Mouse (Mus musculus) MEL (cell line): ENCODE results near the gene Alg2. TPM values are rescaled to one million over a fixed set of nuclear protein-coding genes. Genes with fewer than 3 reads are reported as not detected.

ENCODE experiments used
- DNase-seq: peaks from one replicate; pipeline ENCODE4 v3.0.0; 2011; ENCODE audit warnings: low read depth, low spot score
- H3K27ac ChIP-seq: 2 replicates; pipeline ENCODE4 v1.5.1; 2012; ENCODE audit warnings: low read depth, mild to moderate bottlenecking, control low read depth, low read length, moderate library complexity; ENCODE audit not compliant: control insufficient read depth
- H3K27me3 ChIP-seq, 2 experiments: fragments of 150-350 bp in 1 of 2; sonication (generic) in 1 of 2; 2 replicates each; pipeline ENCODE4 v1.6.1; 2012; ENCODE audit warnings: low read length in 2 of 2, mild to moderate bottlenecking in 2 of 2, improper control_type of control experiment in 1 of 2, moderate library complexity in 1 of 2; ENCODE audit not compliant: insufficient read depth in 2 of 2, control insufficient read depth in 1 of 2
- H3K36me3 ChIP-seq, 2 experiments: 2 replicates each; pipeline ENCODE4 v1.6.1; 2012 to 2014; ENCODE audit warnings: low read length in 2 of 2, improper control_type of control experiment in 1 of 2, inconsistent platforms in 1 of 2, mild to moderate bottlenecking in 1 of 2; ENCODE audit not compliant: insufficient read depth in 2 of 2, control insufficient read depth in 1 of 2
- H3K4me1 ChIP-seq, 2 experiments: fragments of 150-350 bp in 1 of 2; sonication (generic) in 1 of 2; 2 replicates each; pipeline ENCODE4 v1.6.1; 2012; ENCODE audit warnings: low read length in 2 of 2, improper control_type of control experiment in 1 of 2, mild to moderate bottlenecking in 1 of 2; ENCODE audit not compliant: insufficient read depth in 2 of 2, control insufficient read depth in 1 of 2
- H3K4me3 ChIP-seq, 2 experiments: fragments of 150-350 bp in 1 of 2; sonication (generic) in 1 of 2; 2 replicates each; pipeline ENCODE4 v1.5.1; 2012; ENCODE audit warnings: low read depth in 2 of 2, low read length in 2 of 2, mild to moderate bottlenecking in 2 of 2, moderate library complexity in 2 of 2, control low read depth in 1 of 2, improper control_type of control experiment in 1 of 2; ENCODE audit not compliant: control insufficient read depth in 1 of 2, insufficient read depth in 1 of 2
- H3K79me2 ChIP-seq: 2 replicates; pipeline ENCODE4 v1.6.1; 2012; ENCODE audit warnings: mild to moderate bottlenecking, low read length, moderate library complexity; ENCODE audit not compliant: control insufficient read depth, poor library complexity, insufficient read depth
- H3K9ac ChIP-seq: 2 replicates; pipeline ENCODE4 v1.6.1; 2012; ENCODE audit warnings: low read depth, mild to moderate bottlenecking, control low read depth, low read length, moderate library complexity; ENCODE audit not compliant: control insufficient read depth, poor library complexity, severe bottlenecking
- H3K9me3 ChIP-seq: fragments of 150-350 bp; sonication (generic); replicated peaks from 2 replicates; pipeline ENCODE4 v1.6.1; 2012; ENCODE audit warnings: mild to moderate bottlenecking, low read length, improper control_type of control experiment, moderate library complexity; ENCODE audit not compliant: insufficient read depth
- BHLHE40 ChIP-seq: IDR thresholded peaks from 2 replicates; pipeline ENCODE4 v1.6.1; 2012; ENCODE audit warnings: low read depth, mild to moderate bottlenecking, inconsistent platforms, low read length, improper control_type of control experiment, borderline replicate concordance
- CTCF ChIP-seq, 3 experiments: IDR thresholded peaks in 2 of 3; conservative IDR thresholded peaks in 1 of 3; 2 replicates each; pipeline ENCODE4 v1.5.1; 2011 to 2012; ENCODE audit warnings: low read length in 3 of 3, low read depth in 2 of 3, mild to moderate bottlenecking in 2 of 3, improper control_type of control experiment in 1 of 3, inconsistent platforms in 1 of 3, mixed read lengths in 1 of 3, moderate library complexity in 1 of 3; ENCODE audit not compliant: control insufficient read depth in 1 of 3, insufficient read depth in 1 of 3, poor library complexity in 1 of 3, severe bottlenecking in 1 of 3
- E2F4 ChIP-seq: IDR thresholded peaks from 2 replicates; pipeline ENCODE4 v1.6.1; 2011; ENCODE audit warnings: low read depth, low read length, improper control_type of control experiment, borderline replicate concordance
- ELF1 ChIP-seq: IDR thresholded peaks from 2 replicates; pipeline ENCODE4 v1.6.1; 2014; ENCODE audit warnings: low read depth, mild to moderate bottlenecking, inconsistent platforms, low read length, improper control_type of control experiment, moderate library complexity
- ETS1 ChIP-seq: IDR thresholded peaks from 2 replicates; pipeline ENCODE4 v1.6.1; 2012; ENCODE audit warnings: low read depth, mild to moderate bottlenecking, inconsistent platforms, low read length, improper control_type of control experiment, moderate library complexity
- GABPA ChIP-seq: IDR thresholded peaks from 2 replicates; pipeline ENCODE4 v1.6.1; 2012; ENCODE audit warnings: low read depth, mild to moderate bottlenecking, inconsistent platforms, low read length, improper control_type of control experiment, moderate library complexity
- HCFC1 ChIP-seq: IDR thresholded peaks from 2 replicates; pipeline ENCODE4 v1.6.1; 2012; ENCODE audit warnings: low read depth, mild to moderate bottlenecking, inconsistent platforms, low read length, improper control_type of control experiment, moderate library complexity
- KAT2A ChIP-seq: conservative IDR thresholded peaks from 2 replicates; pipeline ENCODE4 v1.6.1; 2012; ENCODE audit warnings: low read depth, low read length, improper control_type of control experiment, inconsistent platforms
- MAX ChIP-seq: IDR thresholded peaks from 2 replicates; pipeline ENCODE4 v1.6.1; 2011; ENCODE audit warnings: low read length, improper control_type of control experiment
- MAZ ChIP-seq: IDR thresholded peaks from 2 replicates; pipeline ENCODE4 v1.6.1; 2012; ENCODE audit warnings: low read depth, mild to moderate bottlenecking, inconsistent platforms, low read length, improper control_type of control experiment
- MXI1 ChIP-seq: IDR thresholded peaks from 2 replicates; pipeline ENCODE4 v1.6.1; 2011; ENCODE audit warnings: mild to moderate bottlenecking, low read depth, low read length, improper control_type of control experiment
- MYB ChIP-seq: IDR thresholded peaks from 2 replicates; pipeline ENCODE4 v1.6.1; 2011; ENCODE audit warnings: mild to moderate bottlenecking, low read depth, low read length, improper control_type of control experiment
- NELFE ChIP-seq: IDR thresholded peaks from 2 replicates; pipeline ENCODE4 v1.6.1; 2011; ENCODE audit warnings: low read depth, low read length, improper control_type of control experiment
- NRF1 ChIP-seq: IDR thresholded peaks from 2 replicates; pipeline ENCODE4 v1.6.1; 2014; ENCODE audit warnings: low read depth, mild to moderate bottlenecking, inconsistent platforms, low read length, improper control_type of control experiment, moderate library complexity; ENCODE audit not compliant: poor library complexity, insufficient read depth, severe bottlenecking
- POLR2A ChIP-seq, 2 experiments: IDR thresholded peaks; 2 replicates each; pipeline ENCODE4 v1.6.1; 2011 to 2012; ENCODE audit warnings: low read length in 2 of 2, mild to moderate bottlenecking in 2 of 2, control low read depth in 1 of 2, improper control_type of control experiment in 1 of 2, low read depth in 1 of 2, moderate library complexity in 1 of 2; ENCODE audit not compliant: control insufficient read depth in 1 of 2, insufficient read depth in 1 of 2, poor library complexity in 1 of 2
- POLR2AphosphoS5 ChIP-seq: IDR thresholded peaks from 2 replicates; pipeline ENCODE4 v1.6.1; 2012; ENCODE audit warnings: low read depth, borderline replicate concordance, mild to moderate bottlenecking, inconsistent platforms, low read length, moderate library complexity, mixed read lengths
- RAD21 ChIP-seq: IDR thresholded peaks from 2 replicates; pipeline ENCODE4 v1.6.1; 2011; ENCODE audit warnings: mild to moderate bottlenecking, low read depth, low read length, improper control_type of control experiment
- RCOR1 ChIP-seq: IDR thresholded peaks from 2 replicates; pipeline ENCODE4 v1.6.1; 2012; ENCODE audit warnings: low read depth, mild to moderate bottlenecking, inconsistent platforms, low read length, improper control_type of control experiment
- SIN3A ChIP-seq: IDR thresholded peaks from 2 replicates; pipeline ENCODE4 v1.6.1; 2012; ENCODE audit warnings: low read length, improper control_type of control experiment, inconsistent platforms
- SMC3 ChIP-seq: IDR thresholded peaks from 2 replicates; pipeline ENCODE4 v1.6.1; 2011; ENCODE audit warnings: low read depth, low read length, improper control_type of control experiment
- TAL1 ChIP-seq: IDR thresholded peaks from 2 replicates; pipeline ENCODE4 v1.6.1; 2012; ENCODE audit warnings: mild to moderate bottlenecking, inconsistent platforms, low read length, moderate library complexity, mixed read lengths
- TBP ChIP-seq: IDR thresholded peaks from 2 replicates; pipeline ENCODE4 v1.8.0; 2011; ENCODE audit warnings: low read depth, low read length, improper control_type of control experiment
- TCF12 ChIP-seq: IDR thresholded peaks from 2 replicates; pipeline ENCODE4 v1.6.1; 2014; ENCODE audit warnings: low read depth, mild to moderate bottlenecking, inconsistent platforms, low read length, improper control_type of control experiment, moderate library complexity
- USF1 ChIP-seq: IDR thresholded peaks from 2 replicates; pipeline ENCODE4 v1.6.1; 2014; ENCODE audit warnings: low read depth, mild to moderate bottlenecking, inconsistent platforms, low read length, improper control_type of control experiment, moderate library complexity
- USF2 ChIP-seq, 2 experiments: IDR thresholded peaks; 2 replicates each; pipeline ENCODE4 v1.6.1; 2011 to 2012; ENCODE audit warnings: improper control_type of control experiment in 2 of 2, low read length in 2 of 2, borderline replicate concordance in 1 of 2, inconsistent platforms in 1 of 2, low read depth in 1 of 2, mild to moderate bottlenecking in 1 of 2; ENCODE audit not compliant: insufficient read depth in 1 of 2
- ZC3H11A ChIP-seq: IDR thresholded peaks from 2 replicates; pipeline ENCODE4 v1.6.1; 2012; ENCODE audit warnings: low read depth, mild to moderate bottlenecking, inconsistent platforms, low read length, improper control_type of control experiment
- ZKSCAN1 ChIP-seq: IDR thresholded peaks from 2 replicates; pipeline ENCODE4 v1.6.1; 2012; ENCODE audit warnings: low read depth, mild to moderate bottlenecking, inconsistent platforms, low read length, improper control_type of control experiment, moderate library complexity
- ZMIZ1 ChIP-seq: IDR thresholded peaks from 2 replicates; pipeline ENCODE4 v1.6.1; 2012; ENCODE audit warnings: low read depth, mild to moderate bottlenecking, inconsistent platforms, low read length, improper control_type of control experiment, moderate library complexity
- ZNF384 ChIP-seq: IDR thresholded peaks from 2 replicates; pipeline ENCODE4 v1.6.1; 2012; ENCODE audit warnings: low read depth, mild to moderate bottlenecking, inconsistent platforms, low read length, improper control_type of control experiment
- polyA plus RNA-seq, 2 experiments: library from polyadenylated mRNA; stranded (reverse) in 1 of 2; unstranded in 1 of 2; fragments of >175 nt in 1 of 2; fragments of >200 nt in 1 of 2; gene quantifications; 2 replicates each; pipeline versions ENCODE4 v1.2.1 to v1.2.4; 2012; ENCODE audit warnings: low replicate concordance in 2 of 2, low read depth in 1 of 2; ENCODE audit not compliant: insufficient read length in 2 of 2, insufficient read depth in 1 of 2, missing spikeins in 1 of 2
- total RNA-seq: library from RNA; depleted of rRNA; stranded (reverse); fragments of 300-350 nt; gene quantifications from 2 replicates; pipeline ENCODE4 v1.2.3, GENCODE M21; 2012

Gene Alg2
- total and polyA plus RNA-seq, 3 experiments, result 11.6 to 48.1 (median 31.3) TPM

GRCm38 (mm10) chr4:47504841-47505517 lies 30.8 kb upstream of the Alg2 start (continued):
- TF ChIP-seq POLR2AphosphoS5, result no peak

GRCm38 (mm10) chr4:47503045-47503444 lies 28.9 kb upstream of the Alg2 start:
- Histone ChIP-seq H3K4me3 (no peak overlapping the region), H3K36me3 (no peaks in the 10 kb centered on the region), H3K27me3 (peaks cover 0 to 3% of the 10 kb centered on the region in 2 experiments; a peak in 3 of 4 replicates), H3K27ac (no peak overlapping the region), H3K9me3 (no peaks in the 10 kb centered on the region), H3K9ac (no peak overlapping the region), H3K4me1 (no peaks in the 10 kb centered on the region), H3K79me2 (no peaks in the 10 kb centered on the region)
- TF ChIP-seq ETS1 (no peak), ELF1 (no peak), NELFE (no peak)
- DNase-seq, result no peak

- H3K27ac ChIP-seq, result no peak overlapping the region
- H3K36me3 ChIP-seq, result no peaks in the 10 kb centered on the region
- TF ChIP-seq ELF1, result no peak
- no peak for TF ChIP-seq MXI1
- no peak for TF ChIP-seq TAL1
- TF ChIP-seq MYB, result no peak
- TF ChIP-seq RAD21, result peak; percentile 62
- TF ChIP-seq SIN3A, result no peak
- TF ChIP-seq SMC3, result peak; percentile 50
- no peak for TF ChIP-seq NRF1
- no peak for TF ChIP-seq RCOR1
- TF ChIP-seq GABPA, result no peak
- peak; percentile 42; the same call in 1 of the 2 replicates for TF ChIP-seq ZC3H11A
- TF ChIP-seq ZMIZ1, result no peak
- TF ChIP-seq TBP, result no peak
- no peak for TF ChIP-seq KAT2A
- TF ChIP-seq ZKSCAN1, result no peak
- TF ChIP-seq USF2 (IDR thresholded peaks at IDR 0.05; ENCODE audit: borderline replicate concordance in 1 of 2, insufficient read depth in 1 of 2, low read depth in 1 of 2, low read length in 2 of 2), result no peak
- no peak for TF ChIP-seq TCF12
- no peak for TF ChIP-seq ZNF384
- no peak for TF ChIP-seq E2F4
- TF ChIP-seq POLR2AphosphoS5, result no peak
- TF ChIP-seq HCFC1, result no peak
- TF ChIP-seq MAZ, result no peak
- TF ChIP-seq CTCF (IDR thresholded peaks at IDR 0.05 in 2 of 3, conservative IDR thresholded peaks at IDR 0.05 in 1 of 3; ENCODE audit: control insufficient read depth in 1 of 3, insufficient read depth in 1 of 3, low read depth in 2 of 3, low read length in 3 of 3, poor library complexity in 1 of 3, severe bottlenecking in 1 of 3), result peak; percentile 66 to 85 (median 74)
- TF ChIP-seq POLR2A (IDR thresholded peaks at IDR 0.05; ENCODE audit: control insufficient read depth in 1 of 2, insufficient read depth in 1 of 2, low read depth in 1 of 2, low read length in 2 of 2, poor library complexity in 1 of 2), result no peak
- TF ChIP-seq BHLHE40, result no peak
- TF ChIP-seq MAX, result no peak
- TF ChIP-seq USF1, result no peak
- H3K27me3 ChIP-seq, result peaks cover 0 to 4% of the 10 kb centered on the region in 2 experiments; a peak in 2 of 4 replicates
- no peaks in the 10 kb centered on the region for H3K79me2 ChIP-seq
- H3K4me3 ChIP-seq, result no peak overlapping the region
- H3K4me1 ChIP-seq, result no peaks in the 10 kb centered on the region
- no peaks in the 10 kb centered on the region for H3K9me3 ChIP-seq
- peak; percentile 69 for DNase-seq
- H3K9ac ChIP-seq, result no peak overlapping the region
Observed at GRCm38 (mm10) chr4:47502546-47502971, 28.4 kb upstream of the Alg2 start.
